Mouse (Mus musculus): Measurements from ENCODE around the gene Sema4d.

GRCm38 (mm10) chr13:51834520-51834919 is 41.0 kb upstream of the Sema4d start:
- TF ChIP-seq CTCF (IDR thresholded peaks at IDR 0.05; ENCODE audit: borderline replicate concordance, insufficient read depth, low read length) (no peak), POLR2A (IDR thresholded peaks at IDR 0.05; ENCODE audit: low read depth, low read length) (no peak)
